Mouse (Mus musculus) ovary, postnatal 14 days (tissue): ENCODE results near the gene Rpp38.

Source experiments
- DNase-seq: peaks from one replicate; pipeline ENCODE4 v3.0.0; 2022; ENCODE audit warnings: low spot score

Gene Rpp38

GRCm38 (mm10) chr2:3285709-3286108 is 46.7 kb downstream of the Rpp38 start:
- no peak for DNase-seq

- DNase-seq = no peak
Observed at GRCm38 (mm10) chr2:3285181-3285530, 47.3 kb downstream of the Rpp38 start.

GRCm38 (mm10) chr2:3284473-3285180 is 47.8 kb downstream of the Rpp38 start:
- DNase-seq = peak; percentile 44

- peak; percentile 98 for DNase-seq
Observed at GRCm38 (mm10) chr2:3283602-3284472, 48.6 kb downstream of the Rpp38 start, which contains the start of gene Nmt2. TSS of gene Nmt2 (plus strand) at chr2:3284212.

DNA sequence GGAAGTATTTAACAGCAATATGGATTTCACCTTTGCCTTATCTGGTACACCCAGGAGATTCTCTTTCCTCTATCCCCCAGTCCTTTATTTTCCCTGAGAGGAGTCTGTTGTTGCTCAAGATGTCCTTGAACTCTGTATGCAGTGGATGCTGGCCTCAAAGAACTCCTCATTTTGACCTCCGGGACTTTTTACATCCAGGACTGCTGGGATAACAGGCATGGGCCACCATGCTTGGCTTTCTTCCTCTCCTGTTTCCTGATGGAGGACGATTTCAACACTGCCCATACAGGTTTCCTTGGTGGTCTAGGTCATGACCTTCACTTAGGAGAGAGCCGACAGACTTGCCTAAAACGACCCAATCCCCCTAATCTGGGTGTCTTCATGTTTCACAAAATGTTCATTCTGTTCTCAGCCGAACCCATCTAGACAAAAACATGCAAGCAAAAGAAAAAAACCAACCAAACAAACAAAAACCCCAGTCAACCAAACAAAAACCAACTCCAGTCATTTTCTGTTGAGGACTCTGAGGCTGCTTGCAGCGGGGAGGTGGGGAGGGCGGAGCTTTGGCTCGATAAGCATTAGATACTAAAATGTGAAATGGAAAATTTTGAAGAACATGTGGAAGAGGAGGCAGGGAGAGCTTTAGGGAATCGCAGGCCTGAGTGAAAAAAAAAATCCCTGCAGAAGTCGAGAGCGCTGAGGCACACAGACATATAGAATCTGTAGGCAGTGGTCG is 49.4 kb downstream of the Rpp38 start:
- DNase-seq = peak; percentile 14

DNA sequence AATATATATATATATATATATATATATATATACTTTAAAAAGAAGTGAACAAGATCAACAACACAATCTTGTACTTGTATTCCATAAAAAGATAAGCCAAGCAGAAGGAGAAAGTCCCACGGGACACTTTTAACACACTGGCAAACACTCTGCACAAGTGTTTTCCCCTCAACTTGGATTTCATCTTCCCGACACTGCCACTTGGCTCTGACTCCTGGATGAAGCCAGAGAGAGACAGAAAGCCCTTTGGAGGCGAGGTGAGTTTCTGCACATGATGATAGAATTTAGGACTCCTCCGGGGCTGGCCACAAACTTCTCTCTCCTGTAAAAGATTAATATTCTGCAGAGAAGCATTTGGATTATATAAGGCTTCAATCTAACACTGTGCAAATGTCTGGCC is 51.1 kb downstream of the Rpp38 start:
- DNase-seq = no peak
